Mouse (Mus musculus): ENCODE results near the gene Shisal1. TPM values are rescaled to one million over a fixed set of nuclear protein-coding genes. Genes with fewer than 3 reads are reported as not detected.

The Shisal1 gene
- total and polyA plus RNA-seq, 3 experiments = not detected

GRCm38 (mm10) chr15:84364746-84365145 lies 82.2 kb downstream of the Shisal1 start:
- H3K27me3 ChIP-seq (ENCODE audit: control insufficient read depth in 1 of 2, insufficient read depth in 2 of 2, low read length in 2 of 2) = no peaks in the 10 kb centered on the region
- H3K9me3 ChIP-seq (replicated peaks; ENCODE audit: insufficient read depth, low read length) = no peaks in the 10 kb centered on the region
- no peak for TF ChIP-seq NRF1 (IDR thresholded peaks at IDR 0.05; ENCODE audit: insufficient read depth, low read depth, low read length, poor library complexity, severe bottlenecking)
- TF ChIP-seq ZC3H11A (IDR thresholded peaks at IDR 0.05; ENCODE audit: low read depth, low read length) = no peak
- TF ChIP-seq MEF2A (IDR thresholded peaks at IDR 0.05; ENCODE audit: extremely low read depth, insufficient replicate concordance, low read depth, low read length, poor library complexity, severe bottlenecking) = no peak
- no peak for TF ChIP-seq GATA1 (IDR thresholded peaks at IDR 0.05; ENCODE audit: low read depth, low read length)
- TF ChIP-seq TBP (IDR thresholded peaks at IDR 0.05; ENCODE audit: low read depth, low read length) = no peak
- TF ChIP-seq HCFC1 (IDR thresholded peaks at IDR 0.05; ENCODE audit: low read depth, low read length) = no peak
- TF ChIP-seq ZNF384 (IDR thresholded peaks at IDR 0.05; ENCODE audit: low read depth, low read length) = no peak
- no peak for TF ChIP-seq POLR2A (IDR thresholded peaks at IDR 0.05; ENCODE audit: control insufficient read depth in 1 of 2, insufficient read depth in 1 of 2, low read depth in 1 of 2, low read length in 2 of 2, poor library complexity in 1 of 2)
- no peak for TF ChIP-seq MXI1 (IDR thresholded peaks at IDR 0.05; ENCODE audit: low read depth, low read length)
- no peak overlapping the region for H3K27ac ChIP-seq (ENCODE audit: control insufficient read depth, low read depth, low read length)
- DNase-seq (ENCODE audit: low read depth, low spot score) = no peak
- H3K79me2 ChIP-seq (ENCODE audit: control insufficient read depth, insufficient read depth, low read length, poor library complexity) = no peaks in the 10 kb centered on the region
- H3K4me3 ChIP-seq (ENCODE audit: control insufficient read depth in 1 of 2, insufficient read depth in 1 of 2, low read depth in 2 of 2, low read length in 2 of 2) = no peak overlapping the region
- no peak overlapping the region for H3K9ac ChIP-seq (ENCODE audit: control insufficient read depth, low read depth, low read length, poor library complexity, severe bottlenecking)
- no peaks in the 10 kb centered on the region for H3K36me3 ChIP-seq (ENCODE audit: control insufficient read depth in 1 of 2, insufficient read depth in 2 of 2, low read length in 2 of 2)
- H3K4me1 ChIP-seq (ENCODE audit: control insufficient read depth in 1 of 2, insufficient read depth in 2 of 2, low read length in 2 of 2) = no peaks in the 10 kb centered on the region

GRCm38 (mm10) chr15:84355081-84355480 lies 91.8 kb downstream of the Shisal1 start:
- no peaks in the 10 kb centered on the region for H3K36me3 ChIP-seq (ENCODE audit: control insufficient read depth in 1 of 2, insufficient read depth in 2 of 2, low read length in 2 of 2)
- no peak for TF ChIP-seq ELF1 (IDR thresholded peaks at IDR 0.05; ENCODE audit: low read depth, low read length)
- no peak for TF ChIP-seq RAD21 (IDR thresholded peaks at IDR 0.05; ENCODE audit: low read depth, low read length)
- TF ChIP-seq GATA1 (IDR thresholded peaks at IDR 0.05; ENCODE audit: low read depth, low read length) = no peak
- TF ChIP-seq USF2 (IDR thresholded peaks at IDR 0.05; ENCODE audit: borderline replicate concordance in 1 of 2, insufficient read depth in 1 of 2, low read depth in 1 of 2, low read length in 2 of 2) = no peak
- TF ChIP-seq MYB (IDR thresholded peaks at IDR 0.05; ENCODE audit: low read depth, low read length) = no peak
- TF ChIP-seq TBP (IDR thresholded peaks at IDR 0.05; ENCODE audit: low read depth, low read length) = no peak
- no peak for TF ChIP-seq USF1 (IDR thresholded peaks at IDR 0.05; ENCODE audit: low read depth, low read length)
- no peak for TF ChIP-seq NELFE (IDR thresholded peaks at IDR 0.05; ENCODE audit: low read depth, low read length)
- no peak for TF ChIP-seq E2F4 (IDR thresholded peaks at IDR 0.05; ENCODE audit: borderline replicate concordance, low read depth, low read length)
- TF ChIP-seq POLR2AphosphoS2 (IDR thresholded peaks at IDR 0.05; ENCODE audit: low read length) = no peak
- no peak for TF ChIP-seq ZKSCAN1 (IDR thresholded peaks at IDR 0.05; ENCODE audit: low read depth, low read length)
- no peak for TF ChIP-seq RCOR1 (IDR thresholded peaks at IDR 0.05; ENCODE audit: low read depth, low read length)
- no peak for TF ChIP-seq CHD1 (IDR thresholded peaks at IDR 0.05; ENCODE audit: low read depth, low read length)
- TF ChIP-seq TAL1 (IDR thresholded peaks at IDR 0.05; ENCODE audit: low read length) = no peak
- TF ChIP-seq SIN3A (IDR thresholded peaks at IDR 0.05; ENCODE audit: low read length) = no peak
- no peak for TF ChIP-seq ZNF384 (IDR thresholded peaks at IDR 0.05; ENCODE audit: low read depth, low read length)
- TF ChIP-seq ETS1 (IDR thresholded peaks at IDR 0.05; ENCODE audit: low read depth, low read length) = no peak
- TF ChIP-seq MAFK (IDR thresholded peaks at IDR 0.05; ENCODE audit: borderline replicate concordance, low read depth, low read length) = no peak
- no peak for TF ChIP-seq MAX (IDR thresholded peaks at IDR 0.05; ENCODE audit: low read length)
- no peaks in the 10 kb centered on the region for H3K79me2 ChIP-seq (ENCODE audit: control insufficient read depth, insufficient read depth, low read length, poor library complexity)
- no peaks in the 10 kb centered on the region for H3K4me1 ChIP-seq (ENCODE audit: control insufficient read depth in 1 of 2, insufficient read depth in 2 of 2, low read length in 2 of 2)
- DNase-seq (ENCODE audit: low read depth, low spot score) = no peak
- H3K27me3 ChIP-seq (ENCODE audit: control insufficient read depth in 1 of 2, insufficient read depth in 2 of 2, low read length in 2 of 2) = no peaks in the 10 kb centered on the region
- H3K4me3 ChIP-seq (ENCODE audit: control insufficient read depth in 1 of 2, insufficient read depth in 1 of 2, low read depth in 2 of 2, low read length in 2 of 2) = no peak overlapping the region
- no peak overlapping the region for H3K9ac ChIP-seq (ENCODE audit: control insufficient read depth, low read depth, low read length, poor library complexity, severe bottlenecking)
- no peak overlapping the region for H3K27ac ChIP-seq (ENCODE audit: control insufficient read depth, low read depth, low read length)
- H3K9me3 ChIP-seq (replicated peaks; ENCODE audit: insufficient read depth, low read length) = no peaks in the 10 kb centered on the region
